Mouse (Mus musculus): ENCODE measurements around the gene Gpr33. TPM values are rescaled to one million over a fixed set of nuclear protein-coding genes. Genes with fewer than 3 reads are reported as not detected.

Gpr33 gene
- not detected for total RNA-seq (2022)

DNA sequence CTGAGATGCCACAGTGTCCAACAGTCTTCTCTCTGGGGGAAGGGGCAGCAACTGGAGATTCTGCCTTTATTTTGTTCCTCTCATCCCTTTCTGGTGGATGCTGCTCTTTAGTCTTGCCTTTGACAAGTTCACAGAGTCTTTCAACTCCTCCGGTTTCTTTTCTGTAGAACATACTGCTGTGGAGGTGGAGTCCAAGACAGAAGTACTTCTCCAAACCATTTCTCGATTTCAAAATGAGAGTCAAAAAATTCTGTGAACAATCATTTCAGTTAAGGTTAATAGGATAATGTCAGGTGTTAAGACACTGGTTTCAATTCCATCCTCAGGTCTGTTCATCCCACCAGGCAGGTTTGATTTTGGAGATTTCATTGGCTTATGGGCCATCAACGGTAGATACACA is at the start of gene Gpr33:
Gene Gpr33 (minus strand): TSS at position 101 of the 400 bp plus-strand sequence.
- no peak for DNase-seq (ENCODE audit: low spot score in 2 of 2)

GRCm38 (mm10) chr12:52049324-52049723 is 21.5 kb upstream of the Gpr33 start:
- no peak for DNase-seq (ENCODE audit: low spot score in 2 of 2)

- DNase-seq (ENCODE audit: low spot score in 2 of 2): no peak
These were observed 18.5 kb upstream of the Gpr33 start for GRCm38 (mm10) chr12:52046371-52046770.

GRCm38 (mm10) chr12:52042818-52043336 is 15.0 kb upstream of the Gpr33 start:
- no peak for DNase-seq (ENCODE audit: low spot score in 2 of 2)

- DNase-seq (ENCODE audit: low spot score in 2 of 2): no peak
These were observed 10.5 kb upstream of the Gpr33 start for GRCm38 (mm10) chr12:52038352-52038751.

DNA sequence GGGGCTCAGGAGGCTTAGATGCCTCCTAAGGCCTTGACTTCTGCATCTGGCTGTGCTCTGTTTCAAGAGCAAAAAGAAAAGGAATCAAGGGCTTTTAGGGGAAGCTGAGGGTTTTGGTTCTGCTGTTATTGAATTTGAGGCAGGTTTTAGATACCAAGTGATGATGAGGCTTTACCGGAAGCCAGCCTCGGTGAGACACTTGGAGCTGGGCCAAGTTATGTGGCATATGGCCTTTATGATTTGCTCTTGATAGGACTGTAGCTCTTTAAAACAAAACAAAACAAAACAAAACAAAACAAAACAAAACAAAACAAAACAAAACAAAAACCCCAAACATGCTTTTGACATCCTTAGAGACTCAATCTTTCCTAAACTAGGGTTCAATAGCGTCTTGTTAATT is 7.1 kb upstream of the Gpr33 start:
- DNase-seq (ENCODE audit: low spot score in 2 of 2): no peak

DNA sequence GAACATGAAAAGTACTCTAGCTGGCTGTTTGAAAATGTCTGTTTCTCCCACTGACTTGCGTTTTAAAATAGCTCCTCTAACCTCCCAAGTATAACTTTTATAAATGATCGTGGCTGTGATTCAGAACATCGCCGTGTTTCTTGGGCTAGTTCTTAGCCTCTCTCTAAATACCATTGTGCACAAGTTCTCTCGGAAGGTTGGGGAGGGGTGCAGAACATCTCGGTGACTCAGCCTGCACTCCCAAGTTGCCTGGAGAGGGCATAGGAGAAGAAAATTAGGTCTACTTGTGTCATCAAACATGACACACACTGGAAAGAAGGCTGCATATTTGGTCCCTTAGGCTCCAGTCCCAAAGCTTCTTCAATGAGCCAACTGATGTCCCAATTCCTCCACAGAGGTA is 4.4 kb upstream of the Gpr33 start:
- no peak for DNase-seq (ENCODE audit: low spot score in 2 of 2)

DNA sequence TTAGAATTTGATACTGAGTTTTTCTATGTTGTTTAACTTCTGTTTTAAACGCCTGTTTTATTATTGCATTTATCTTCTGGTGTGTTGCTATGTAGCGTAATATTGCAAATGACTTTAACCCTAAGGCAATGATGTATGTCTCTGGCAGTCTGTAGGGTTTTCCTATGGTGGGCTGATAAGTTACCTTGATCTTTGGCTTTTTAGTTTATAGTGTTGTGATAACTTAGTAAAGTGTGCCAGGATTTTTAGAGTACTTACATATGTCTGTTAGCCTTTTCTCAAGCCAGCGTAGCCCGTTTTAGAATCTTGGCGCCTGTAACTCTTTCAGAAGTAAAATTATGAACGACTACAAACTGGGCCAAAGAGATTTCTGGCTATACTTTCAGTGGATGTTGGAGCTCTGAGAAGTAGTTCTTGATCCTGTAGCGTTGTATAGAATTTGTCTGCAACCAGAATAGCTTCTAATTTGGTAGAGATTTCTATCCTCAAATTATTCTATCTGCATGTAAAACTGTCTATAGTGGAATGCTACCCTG is 13.3 kb downstream of the Gpr33 start:
- DNase-seq (ENCODE audit: low spot score in 2 of 2): no peak

- DNase-seq (ENCODE audit: low spot score in 2 of 2): no peak
These were observed 13.8 kb downstream of the Gpr33 start for GRCm38 (mm10) chr12:52014044-52014443.

DNA sequence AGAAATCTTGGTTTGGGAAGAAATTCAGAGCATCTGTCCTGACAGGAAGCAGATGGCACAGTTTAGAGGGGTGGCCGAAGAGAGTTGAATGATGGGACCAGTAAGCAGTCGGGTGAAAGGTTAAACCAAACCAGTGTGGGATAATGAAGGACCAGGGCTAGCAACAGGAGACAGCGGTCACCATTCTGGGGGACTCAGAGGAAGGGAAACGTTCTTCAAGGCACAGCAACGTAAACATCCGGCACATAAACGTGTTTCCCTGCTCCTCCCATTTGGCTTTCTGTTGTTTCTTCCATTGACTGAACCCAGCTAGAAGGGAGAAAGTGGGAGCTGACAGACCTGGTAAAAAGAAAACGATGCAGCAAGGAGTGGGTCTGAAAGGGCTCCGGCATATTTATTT is 14.6 kb downstream of the Gpr33 start:
- no peak for DNase-seq (ENCODE audit: low spot score in 2 of 2)

DNA sequence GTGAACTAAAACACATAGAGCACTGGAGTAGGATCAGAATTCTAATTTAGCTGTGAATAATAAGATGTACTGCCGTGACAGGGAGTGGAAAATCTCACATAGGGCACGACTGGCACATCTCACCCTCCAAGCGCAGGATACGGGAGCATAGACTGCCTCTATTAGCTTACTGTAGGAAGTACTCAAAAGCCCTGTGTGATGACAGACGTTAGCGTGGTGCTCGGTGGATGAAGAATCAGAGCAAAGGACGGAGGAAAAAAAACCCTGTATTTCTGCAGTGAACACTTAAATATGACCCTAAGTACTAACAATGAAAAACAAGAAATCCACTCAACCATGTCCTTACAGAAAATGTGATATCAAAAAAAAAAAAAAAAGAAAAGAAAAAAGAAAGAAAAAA is 15.7 kb downstream of the Gpr33 start:
- no peak for DNase-seq (ENCODE audit: low spot score in 2 of 2)

GRCm38 (mm10) chr12:52010630-52010961 is 17.3 kb downstream of the Gpr33 start:
- DNase-seq (ENCODE audit: low spot score in 2 of 2): no peak

DNA sequence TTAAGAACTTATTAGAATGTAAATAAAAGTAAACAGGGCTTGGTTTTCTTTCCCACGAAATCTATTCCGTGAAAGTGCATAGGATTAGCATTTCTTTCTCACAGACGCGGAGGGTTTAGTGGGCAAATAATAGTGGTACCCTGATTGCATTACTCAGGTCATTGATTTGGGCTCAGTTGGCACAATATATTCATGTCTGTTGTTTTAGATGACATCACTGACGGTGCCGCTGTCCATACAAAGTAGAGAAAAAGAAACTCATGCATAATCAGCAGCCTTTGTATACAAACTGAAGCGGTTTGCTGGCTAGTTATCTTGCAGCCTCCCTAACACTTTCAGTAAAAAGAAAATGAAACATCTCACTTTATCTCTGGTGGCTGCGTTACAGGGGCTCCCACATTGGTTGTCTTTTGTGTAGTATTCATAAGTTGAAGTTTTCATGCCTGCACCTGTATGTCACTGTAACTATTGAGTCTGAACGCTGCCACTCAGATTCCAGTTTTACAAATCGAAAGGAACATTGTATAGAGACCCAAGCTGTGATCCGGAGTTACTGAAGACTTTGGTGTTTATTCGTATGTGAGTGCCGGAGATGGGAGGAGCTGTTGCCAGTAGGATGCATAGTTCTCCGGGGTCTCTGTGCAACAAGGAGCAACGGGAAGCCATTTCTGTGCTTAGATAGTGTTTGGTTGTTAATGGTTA is 17.8 kb downstream of the Gpr33 start:
- DNase-seq (ENCODE audit: low spot score in 2 of 2): no peak

GRCm38 (mm10) chr12:52006633-52006994 is 21.2 kb downstream of the Gpr33 start:
- DNase-seq (ENCODE audit: low spot score in 2 of 2): no peak

GRCm38 (mm10) chr12:52005877-52006632 is 21.8 kb downstream of the Gpr33 start, which contains the start of gene Dtd2:
Dtd2 (minus strand) TSS chr12:52006501.
- DNase-seq (ENCODE audit: low spot score in 2 of 2): peak; percentile 87 to 89

DNA sequence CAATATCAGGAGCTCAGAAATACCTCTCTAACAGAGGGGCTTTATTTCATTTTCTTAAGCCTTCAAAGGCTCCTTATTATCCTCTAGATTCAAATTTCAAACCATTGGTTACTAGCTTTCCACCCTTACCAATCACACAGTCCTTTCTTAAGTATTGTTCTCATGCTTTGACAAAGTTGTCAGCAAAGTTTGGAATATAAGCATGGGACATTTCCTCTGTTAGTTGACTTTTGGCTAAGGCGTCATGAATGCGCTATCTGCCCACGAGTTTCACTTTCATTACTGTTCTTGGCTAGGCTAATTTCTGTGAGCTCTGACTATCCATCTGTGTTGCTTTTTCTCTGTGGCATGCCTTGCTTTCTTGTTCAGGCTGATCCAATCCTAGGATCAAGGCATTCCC is 25.1 kb downstream of the Gpr33 start:
- no peak for DNase-seq (ENCODE audit: low spot score in 2 of 2)

GRCm38 (mm10) chr12:52001544-52001943 is 26.3 kb downstream of the Gpr33 start:
- peak in 1 of 2 experiments; percentile 51 for DNase-seq (ENCODE audit: low spot score in 2 of 2)

DNA sequence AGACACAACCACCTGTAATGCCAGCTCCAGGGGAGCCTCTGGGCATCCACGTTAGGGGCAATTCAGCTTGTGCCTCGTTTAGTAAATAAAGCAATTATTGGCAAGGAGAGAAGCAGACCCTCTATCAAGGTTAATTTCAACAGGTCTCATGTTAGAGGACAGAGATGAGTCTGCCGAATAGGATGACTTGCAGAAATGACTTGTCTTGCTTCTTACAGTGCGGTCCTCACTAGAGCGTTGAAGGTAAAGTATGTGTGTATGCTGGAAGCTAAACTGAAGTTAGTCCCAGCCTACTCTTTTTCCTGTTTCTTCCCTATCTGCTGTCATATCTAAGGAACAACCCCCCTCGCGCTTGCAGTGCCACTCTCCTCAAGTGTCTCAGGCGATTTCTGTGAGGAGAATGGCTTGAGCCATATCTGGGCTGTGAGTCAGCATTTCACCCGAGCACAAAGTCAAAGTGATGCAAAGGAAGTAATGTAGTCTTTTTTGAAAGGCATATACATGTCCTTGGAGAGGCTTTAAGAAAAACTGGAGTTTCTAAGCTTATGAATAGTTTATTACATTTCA is 29.4 kb downstream of the Gpr33 start:
- no peak for DNase-seq (ENCODE audit: low spot score in 2 of 2)

- no peak for DNase-seq (ENCODE audit: low spot score in 2 of 2)
These were observed 31.9 kb downstream of the Gpr33 start for GRCm38 (mm10) chr12:51995738-51996536.

DNA sequence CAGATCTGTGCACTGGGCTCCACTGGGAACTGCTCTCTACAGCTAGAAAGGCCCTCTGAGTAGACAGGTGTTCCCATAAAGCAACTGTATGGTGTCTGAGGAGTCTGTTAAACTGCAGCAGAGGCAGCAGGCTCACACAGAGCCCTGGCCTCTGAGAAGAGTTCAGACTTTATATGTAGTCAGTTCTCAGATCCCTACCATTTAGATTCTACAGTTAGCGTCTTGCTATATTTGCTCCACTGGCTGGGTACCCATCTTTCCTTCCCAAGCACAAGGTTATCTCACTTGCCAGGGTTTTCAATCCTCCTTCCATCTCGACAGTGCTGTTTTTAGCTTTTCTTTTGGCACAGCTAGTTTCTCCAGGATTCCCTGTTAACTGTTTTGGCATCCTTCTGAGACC is 37.2 kb downstream of the Gpr33 start:
- DNase-seq (ENCODE audit: low spot score in 2 of 2): no peak

DNA sequence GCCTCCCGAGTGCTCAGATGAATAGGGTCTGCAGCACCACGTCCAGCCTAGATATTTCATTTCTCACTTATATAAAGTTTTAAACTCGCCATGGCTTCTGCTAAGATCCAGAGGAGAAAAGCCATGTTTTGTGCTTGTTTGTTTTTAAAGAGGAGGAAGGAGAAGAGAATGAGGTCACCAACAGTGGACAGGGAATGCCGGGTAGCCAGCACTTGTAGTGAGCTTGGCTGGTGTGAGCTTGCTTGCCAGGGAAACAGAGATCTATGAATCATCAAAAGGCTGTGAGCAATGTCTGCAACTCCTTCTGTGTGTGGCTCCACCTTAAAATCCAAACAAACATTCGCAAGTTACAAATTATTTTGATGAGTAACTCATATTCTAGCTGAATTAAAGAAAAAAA is 39.3 kb downstream of the Gpr33 start:
- no peak for DNase-seq (ENCODE audit: low spot score in 2 of 2)

Data from left cerebral cortex, adult 8-10 months (tissue).